Mouse (Mus musculus): ENCODE results near the gene Scrg1. TPM values are rescaled to one million over a fixed set of nuclear protein-coding genes. Genes with fewer than 3 reads are reported as not detected.

Scrg1 gene
- polyA plus RNA-seq (2017; shearing (Covaris generic)), result not detected

GRCm38 (mm10) chr8:57455765-57456164, at the start of gene Scrg1:
Gene Scrg1 (plus strand): TSS chr8:57455923.

DNA sequence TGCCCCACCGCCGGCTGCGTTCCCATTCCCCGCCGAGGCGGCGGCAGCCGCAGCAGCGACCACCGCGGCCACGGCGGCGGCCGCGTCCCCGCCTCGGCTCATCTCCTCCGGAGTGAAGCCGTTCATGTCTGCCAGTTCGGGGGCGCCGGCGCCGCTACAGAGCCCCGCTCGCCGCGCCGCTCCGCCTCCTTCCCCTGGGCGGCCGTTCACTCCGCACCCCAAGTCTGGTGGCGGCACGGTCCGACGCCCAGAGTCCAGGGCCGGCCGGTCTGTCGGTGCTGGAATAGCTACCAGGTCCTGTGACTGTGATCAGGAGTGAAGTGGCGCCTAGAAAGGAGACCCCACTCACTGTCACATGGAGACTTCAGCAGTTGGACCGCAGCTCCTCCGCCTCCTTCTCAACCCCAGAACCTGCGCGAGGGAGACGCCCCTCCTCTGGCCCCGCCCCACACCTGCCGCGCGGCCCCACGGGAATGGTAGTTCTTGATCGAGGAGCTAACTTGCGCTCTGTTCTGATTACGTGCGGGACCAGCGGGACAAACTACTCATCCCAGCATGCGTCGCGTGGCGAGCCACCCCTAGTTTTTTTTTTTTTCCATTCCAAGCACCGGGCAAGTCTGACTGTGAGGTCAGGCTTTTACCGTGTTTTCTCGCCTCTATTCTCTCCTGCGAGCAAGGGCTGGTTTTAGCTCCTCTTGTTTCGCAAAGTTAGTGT, 31.9 kb downstream of the Scrg1 start, which contains the start of gene Sap30:
TSS of gene Sap30 (minus strand) at position 420 of the 715 bp plus-strand sequence.

GRCm38 (mm10) chr8:57511316-57512118, 55.8 kb downstream of the Scrg1 start, which contains the start of gene Hmgb2:
Gene Hmgb2 (plus strand): TSS chr8:57511907.

Other genes starting within 250 kb of the Scrg1 start
- gene Hand2, start 134.9 kb upstream of the Scrg1 start, polyA plus RNA-seq (2017; shearing (Covaris generic)), result not detected
- 0.94 TPM for gene Sap30, start 31.9 kb downstream of the Scrg1 start, polyA plus RNA-seq (2017; shearing (Covaris generic))
- gene Hmgb2, start 56.0 kb downstream of the Scrg1 start, polyA plus RNA-seq (2017; shearing (Covaris generic)), result 164 TPM
- 42.0 TPM for gene Galnt7, start 197.1 kb downstream of the Scrg1 start, polyA plus RNA-seq (2017; shearing (Covaris generic))

All from activated CD4-positive, CD25-positive, alpha-beta regulatory T cell, adult 9 weeks (primary cell).